Mouse (Mus musculus) bone marrow, adult 2 months (tissue): ENCODE data around the gene St8sia4. TPM values are rescaled to one million over a fixed set of nuclear protein-coding genes. Genes with fewer than 3 reads are reported as not detected.

ENCODE experiments used
- H3K27ac ChIP-seq: fragments of 200-500 bp; 2 replicates; pipeline ENCODE4 v1.5.1; 2012; ENCODE audit warnings: low read depth, mild to moderate bottlenecking, control low read depth, inconsistent platforms, low read length; ENCODE audit not compliant: control insufficient read depth, poor library complexity, insufficient read depth
- H3K4me1 ChIP-seq: fragments of 200-500 bp; 2 replicates; pipeline ENCODE4 v1.6.1; 2011; ENCODE audit warnings: low read length; ENCODE audit not compliant: control insufficient read depth, insufficient read depth
- H3K4me3 ChIP-seq: fragments of 200-500 bp; replicated peaks from 2 replicates; pipeline ENCODE3; 2011; ENCODE audit warnings: mild to moderate bottlenecking, low read depth, low read length, control low read depth; ENCODE audit not compliant: control insufficient read depth
- CTCF ChIP-seq: fragments of 200-500 bp; IDR thresholded peaks from 2 replicates; pipeline ENCODE4 v1.5.1; 2011; ENCODE audit warnings: low read length, control low read depth; ENCODE audit not compliant: control insufficient read depth, insufficient read depth
- POLR2A ChIP-seq: fragments of 200-500 bp; IDR thresholded peaks from 2 replicates; pipeline ENCODE4 v1.6.1; 2011; ENCODE audit warnings: low read depth, mild to moderate bottlenecking, control low read depth, low read length, borderline replicate concordance; ENCODE audit not compliant: control insufficient read depth
- WGBS: fragments of 180-500 bp; shearing (Covaris S2); methylation state at CpG from one replicate; pipeline ENCODE4 v1.1.7; 2018; 5-methylcytosine and 5-hydroxymethylcytosine counted together
- polyA plus RNA-seq: library from polyadenylated mRNA; stranded (reverse); fragments of >200 nt; gene quantifications from 2 replicates; pipeline ENCODE4 v1.2.4, GENCODE M21; 2011; ENCODE audit warnings: low replicate concordance; ENCODE audit not compliant: missing spikeins, insufficient read depth, insufficient read length

The St8sia4 gene
- polyA plus RNA-seq, result 1.7 and 6.4 TPM in 2 replicates

- under 1% methylated on average over 52 of the region's 52 CpGs for WGBS
- peak; percentile 98 for TF ChIP-seq POLR2A
- TF ChIP-seq CTCF, result no peak
- Histone ChIP-seq H3K4me1 (no peaks in the 10 kb centered on the region; the same call in 1 of the 2 replicates), H3K4me3 (peak within 1 kb of the TSS; percentile 80), H3K27ac (peak within 1 kb of the TSS; percentile 84)
Measured at GRCm38 (mm10) chr1:95667435-95668252, at the start of gene St8sia4. TSS of gene St8sia4 (minus strand) at chr1:95667571.

DNA sequence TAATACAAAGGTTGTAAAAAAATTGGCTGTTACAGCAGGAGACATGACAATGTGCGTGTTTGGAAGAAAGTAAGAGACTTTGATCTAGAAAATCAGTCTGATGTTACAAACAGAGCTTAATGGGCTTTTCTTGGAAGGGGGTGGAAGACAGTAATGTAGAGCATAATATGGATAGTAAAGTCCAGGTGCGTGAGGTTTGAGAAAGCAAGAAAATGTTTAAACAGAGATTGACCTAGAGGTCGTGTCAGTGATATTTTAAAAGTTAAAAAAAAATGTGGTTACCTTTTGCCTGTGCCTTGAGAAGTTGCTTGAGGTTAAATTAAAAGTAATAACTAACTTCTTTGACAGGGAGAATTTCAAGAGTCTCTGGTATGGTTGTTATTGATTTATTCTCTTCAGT is 41.8 kb upstream of the St8sia4 start:
- TF ChIP-seq POLR2A (no peak), CTCF (no peak)
- 79% methylated on average over 3 of the region's 3 CpGs for WGBS
- no peak overlapping the region for H3K4me3 ChIP-seq

DNA sequence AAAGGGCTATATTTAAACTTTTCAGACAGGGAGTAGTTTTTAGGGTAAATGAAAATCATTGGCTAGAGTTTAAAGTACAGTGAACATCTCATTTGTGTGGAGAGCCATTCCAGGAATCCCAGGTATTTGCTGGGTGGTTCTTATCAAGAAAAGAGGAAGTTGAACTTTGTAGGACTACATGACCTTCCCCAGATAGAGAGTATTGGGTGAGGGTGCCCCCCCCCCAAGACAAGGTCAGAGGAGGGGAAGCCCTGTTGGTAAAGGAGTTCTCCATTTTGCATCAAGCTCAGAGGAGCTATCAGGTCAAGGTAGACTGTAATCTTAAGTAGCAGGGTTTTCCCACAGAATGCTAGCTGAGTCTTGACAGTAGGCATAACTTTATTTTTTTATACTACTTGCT is 32.5 kb upstream of the St8sia4 start:
- H3K27ac ChIP-seq, result no peak overlapping the region
- H3K4me1 ChIP-seq, result no peaks in the 10 kb centered on the region
- TF ChIP-seq POLR2A (no peak), CTCF (no peak)
- H3K4me3 ChIP-seq, result no peak overlapping the region

More for the DNA sequence above, 41.8 kb upstream of the St8sia4 start:
- no peaks in the 10 kb centered on the region for H3K4me1 ChIP-seq
- H3K27ac ChIP-seq, result no peak overlapping the region

DNA sequence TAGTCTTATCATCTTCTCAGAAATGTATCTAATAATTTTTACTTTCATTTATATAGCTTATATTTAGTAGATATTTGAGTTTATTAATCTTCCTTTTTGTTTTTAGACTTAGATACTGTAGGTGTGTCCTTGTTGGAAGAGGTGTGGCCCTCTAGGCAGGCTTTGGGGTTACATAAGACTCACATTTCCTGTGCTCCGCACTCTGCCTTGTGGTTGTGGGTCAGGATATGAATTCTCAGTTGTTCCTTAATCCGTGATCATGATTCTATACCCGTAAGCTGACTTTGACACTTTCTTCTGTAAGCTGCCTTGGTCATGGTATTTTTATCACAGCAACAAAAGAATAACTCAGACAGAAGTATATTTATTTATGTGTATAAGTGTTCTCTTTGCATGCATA is 6.7 kb upstream of the St8sia4 start:
- Histone ChIP-seq H3K27ac (no peak overlapping the region), H3K4me3 (no peak overlapping the region), H3K4me1 (no peaks in the 10 kb centered on the region; the same call in 1 of the 2 replicates)
- TF ChIP-seq CTCF (no peak), POLR2A (no peak)
- WGBS, result 5% methylated on average over 3 of the region's 3 CpGs

- 3% methylated on average over 6 of the region's 6 CpGs for WGBS
- Histone ChIP-seq H3K4me3 (peak overlapping the region; percentile 80), H3K27ac (peak overlapping the region; percentile 84; the same call in 1 of the 2 replicates), H3K4me1 (no peaks in the 10 kb centered on the region; the same call in 1 of the 2 replicates)
- no peak for TF ChIP-seq CTCF
- no peak for TF ChIP-seq POLR2A
Measured at GRCm38 (mm10) chr1:95668253-95668805, 958 bp upstream of the St8sia4 start.

- TF ChIP-seq CTCF (no peak), POLR2A (no peak)
- under 1% methylated on average over 14 of the region's 14 CpGs for WGBS
- H3K4me3 ChIP-seq, result peak overlapping the region; percentile 80
- H3K4me1 ChIP-seq, result no peaks in the 10 kb centered on the region; the same call in 1 of the 2 replicates
- H3K27ac ChIP-seq, result peak overlapping the region; percentile 84
Measured at GRCm38 (mm10) chr1:95666541-95667320, 640 bp downstream of the St8sia4 start.

DNA sequence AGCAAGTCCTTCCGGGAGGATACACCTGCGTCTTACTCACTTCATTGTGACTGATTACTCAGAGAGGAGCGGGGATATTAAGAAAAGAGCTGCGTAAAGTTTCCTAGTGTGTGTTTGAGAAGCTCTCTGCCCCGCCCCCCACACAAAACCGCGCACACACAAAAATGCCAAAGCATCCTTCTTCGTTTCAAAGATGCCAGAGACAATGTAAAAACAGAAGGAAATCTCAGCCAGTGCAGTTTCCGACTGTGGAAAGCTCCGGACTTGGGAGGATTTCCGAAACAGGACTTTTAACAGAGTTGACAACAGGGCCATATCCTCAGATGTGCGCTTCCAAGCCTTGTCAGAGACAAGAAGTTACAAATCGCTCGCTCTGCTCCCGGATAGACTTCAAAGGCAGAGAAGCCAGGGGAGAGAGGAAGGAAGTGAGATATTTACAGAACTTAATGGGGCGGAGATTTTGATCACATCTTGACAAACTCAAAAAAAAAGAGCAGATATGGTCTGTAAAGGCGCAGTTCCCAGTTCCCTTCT is 1.4 kb downstream of the St8sia4 start:
- Histone ChIP-seq H3K4me3 (peak overlapping the region; percentile 50), H3K27ac (peak overlapping the region; percentile 76), H3K4me1 (no peaks in the 10 kb centered on the region; the same call in 1 of the 2 replicates)
- under 1% methylated on average over 17 of the region's 17 CpGs for WGBS
- no peak for TF ChIP-seq CTCF
- TF ChIP-seq POLR2A, result no peak
